Mouse (Mus musculus): ENCODE measurements around the gene Samsn1.
A peak's percentile ranks its signal among the peaks of the same experiment; 100 is the strongest.

The Samsn1 gene

GRCm38 (mm10) chr16:76022181-76022580 lies at the start of gene Samsn1:
Gene Samsn1 (minus strand): TSS chr16:76022281.
- DNase-seq, result no peak

- DNase-seq, result no peak
Measured at GRCm38 (mm10) chr16:76066082-76066635, 44.1 kb upstream of the Samsn1 start.

GRCm38 (mm10) chr16:76054976-76055375 lies 32.9 kb upstream of the Samsn1 start:
- no peak for DNase-seq

GRCm38 (mm10) chr16:76054079-76054478 lies 32.0 kb upstream of the Samsn1 start:
- no peak for DNase-seq

GRCm38 (mm10) chr16:76053537-76053936 lies 31.5 kb upstream of the Samsn1 start:
- DNase-seq, result no peak

- no peak for DNase-seq
Measured at GRCm38 (mm10) chr16:76047066-76047465, 25.0 kb upstream of the Samsn1 start.

GRCm38 (mm10) chr16:76040319-76040945 lies 18.4 kb upstream of the Samsn1 start:
- no peak for DNase-seq

GRCm38 (mm10) chr16:76019164-76019563 lies 2.9 kb downstream of the Samsn1 start:
- no peak for DNase-seq

- no peak for DNase-seq
Measured at GRCm38 (mm10) chr16:76003812-76004389, 18.2 kb downstream of the Samsn1 start.

- no peak for DNase-seq
Measured at GRCm38 (mm10) chr16:76002870-76003572, 19.1 kb downstream of the Samsn1 start.

- peak; percentile 14 for DNase-seq
Measured at GRCm38 (mm10) chr16:76002287-76002686, 19.8 kb downstream of the Samsn1 start.

GRCm38 (mm10) chr16:76001788-76002187 lies 20.3 kb downstream of the Samsn1 start:
- DNase-seq, result no peak

- no peak for DNase-seq
Measured at GRCm38 (mm10) chr16:76000127-76000526, 22.0 kb downstream of the Samsn1 start.

GRCm38 (mm10) chr16:75990173-75990572 lies 31.9 kb downstream of the Samsn1 start:
- DNase-seq, result no peak

- no peak for DNase-seq
Measured at GRCm38 (mm10) chr16:75983831-75984230, 38.2 kb downstream of the Samsn1 start.

GRCm38 (mm10) chr16:75979381-75979780 lies 42.7 kb downstream of the Samsn1 start:
- DNase-seq, result no peak

GRCm38 (mm10) chr16:75977798-75978197 lies 44.3 kb downstream of the Samsn1 start:
- peak; percentile 15 for DNase-seq

GRCm38 (mm10) chr16:75975682-75976332 lies 46.3 kb downstream of the Samsn1 start:
- DNase-seq, result no peak

GRCm38 (mm10) chr16:75970266-75970998 lies 51.6 kb downstream of the Samsn1 start:
- DNase-seq, result no peak

- no peak for DNase-seq
Measured at GRCm38 (mm10) chr16:75962021-75962420, 60.1 kb downstream of the Samsn1 start.

GRCm38 (mm10) chr16:75961487-75961886 lies 60.6 kb downstream of the Samsn1 start:
- no peak for DNase-seq

- no peak for DNase-seq
Measured at GRCm38 (mm10) chr16:75961036-75961435, 61.0 kb downstream of the Samsn1 start.

GRCm38 (mm10) chr16:75933357-75933756 lies 88.7 kb downstream of the Samsn1 start:
- DNase-seq, result no peak
